Mouse (Mus musculus): ENCODE results near the gene Trmt6.

DNA sequence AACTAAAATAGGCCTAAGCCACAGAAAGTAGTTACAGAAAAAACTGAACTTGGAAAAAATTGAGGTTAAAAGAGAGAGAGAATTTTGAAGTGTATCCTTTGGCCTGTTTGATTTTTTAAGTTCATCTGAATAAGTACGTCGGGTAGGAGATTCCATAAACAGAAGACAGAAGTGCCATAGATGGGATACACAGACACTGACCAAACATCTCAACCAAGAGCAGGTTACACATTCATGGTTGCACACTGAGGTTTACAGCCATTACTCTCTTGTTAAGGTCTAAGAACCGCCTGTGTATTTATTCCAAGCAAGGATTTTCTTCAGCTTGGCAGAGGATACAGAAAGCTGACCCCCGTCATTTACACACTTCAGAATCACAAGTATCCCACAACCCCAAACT is 34.9 kb downstream of the Trmt6 start, which contains the start of gene Chgb:
- TF ChIP-seq CTCF (conservative IDR thresholded peaks at IDR 0.05 in 1 of 2, IDR thresholded peaks at IDR 0.05 in 1 of 2; ENCODE audit: low read depth in 2 of 2, low read length in 2 of 2) (no peak), ELF1 (IDR thresholded peaks at IDR 0.05; ENCODE audit: low read depth, low read length) (no peak), CHD2 (IDR thresholded peaks at IDR 0.05; ENCODE audit: low read length) (no peak)

Data from CH12.LX (cell line).